8 mouse cellular contexts compared by ENCODE assay signal in genomic region chr11:96978401-96979246, GRCm38 (mm10). TPM values are rescaled to one million over a fixed set of nuclear protein-coding genes. Genes with fewer than 3 reads are reported as not detected.
DNase-seq lines count a peak whose midpoint lies in the region; ATAC-seq and TF ChIP-seq lines count a peak whose summit lies in the region.

No protein-coding gene starts in this region.

- WGBS in heart, embryonic 14.5 days = 27% methylated on average over 17 of the region's 17 CpGs
- WGBS in hindbrain, embryonic 11.5 days = 33% methylated on average over 17 of the region's 17 CpGs
- WGBS in midbrain, embryonic 13.5 days = 33% methylated on average over 17 of the region's 17 CpGs

- no peak for TF ChIP-seq RAD21 in MEL (IDR thresholded peaks at IDR 0.05; ENCODE audit: low read depth, low read length)

- DNase-seq in heart, postnatal 14 days = no peak
- DNase-seq in MEL (ENCODE audit: low read depth, low spot score) = peak; percentile 66
- no peak for DNase-seq in hindbrain, embryonic 11.5 days (ENCODE audit: low spot score)
- DNase-seq in layer of hippocampus, postnatal 36 days = no peak
- no peak for DNase-seq in kidney, adult 18-20 months
- DNase-seq in urinary bladder, postnatal 25 days (ENCODE audit: low spot score) = no peak

- no peaks in the 10 kb centered on the region for H3K36me3 ChIP-seq in heart, embryonic 14.5 days (ENCODE audit: control insufficient read depth, insufficient read depth, low read length)
- H3K36me3 ChIP-seq in MEL (ENCODE audit: control insufficient read depth in 1 of 2, insufficient read depth in 2 of 2, low read length in 2 of 2) = peaks cover 0 to 24% of the 10 kb centered on the region in 2 experiments; a peak in 2 of 4 replicates
- no peaks in the 10 kb centered on the region for H3K36me3 ChIP-seq in hindbrain, embryonic 11.5 days (ENCODE audit: control insufficient read depth, insufficient read depth, low read length)
- H3K36me3 ChIP-seq in midbrain, embryonic 13.5 days = no peaks in the 10 kb centered on the region

- intact Hi-C loops in heart, postnatal 14 days (cut with DNase I) = no loop called here

- peaks cover 10 to 26% of the 10 kb centered on the region in 2 experiments for H3K4me1 ChIP-seq in heart, embryonic 14.5 days (ENCODE audit: control insufficient read depth in 2 of 2, insufficient read depth in 2 of 2, low read length in 2 of 2)
- H3K4me1 ChIP-seq in MEL (ENCODE audit: control insufficient read depth in 1 of 2, insufficient read depth in 2 of 2, low read length in 2 of 2) = peaks cover 9 to 28% of the 10 kb centered on the region in 2 experiments
- peaks cover 10% of the 10 kb centered on the region for H3K4me1 ChIP-seq in hindbrain, embryonic 11.5 days (replicated peaks; ENCODE audit: control insufficient read depth, insufficient read depth, low read length)
- peaks cover 42% of the 10 kb centered on the region for H3K4me1 ChIP-seq in midbrain, embryonic 13.5 days (replicated peaks)

- no peaks in the 10 kb centered on the region for H3K9me3 ChIP-seq in heart, embryonic 14.5 days (ENCODE audit: control insufficient read depth, low read length)
- H3K9me3 ChIP-seq in MEL (replicated peaks; ENCODE audit: insufficient read depth, low read length) = no peaks in the 10 kb centered on the region
- no peaks in the 10 kb centered on the region for H3K9me3 ChIP-seq in hindbrain, embryonic 11.5 days (ENCODE audit: control insufficient read depth, low read length)
- no peaks in the 10 kb centered on the region for H3K9me3 ChIP-seq in midbrain, embryonic 13.5 days

- TF ChIP-seq EP300 in MEL (IDR thresholded peaks at IDR 0.05; ENCODE audit: low read depth in 1 of 2, low read length in 2 of 2) = peak; percentile 62 to 71

- H3K27ac ChIP-seq in heart, embryonic 14.5 days (replicated peaks in 1 of 2; ENCODE audit: control insufficient read depth in 1 of 2, insufficient read depth in 1 of 2, low read depth in 2 of 2, low read length in 2 of 2) = peak overlapping the region; percentile 76 to 77
- peak overlapping the region; percentile 83 for H3K27ac ChIP-seq in MEL (ENCODE audit: control insufficient read depth, low read depth, low read length)
- H3K27ac ChIP-seq in hindbrain, embryonic 11.5 days (ENCODE audit: low read depth, low read length) = peak overlapping the region; percentile 18
- peak overlapping the region; percentile 83 for H3K27ac ChIP-seq in midbrain, embryonic 13.5 days

- ATAC-seq in heart, embryonic 14.5 days (ENCODE audit: insufficient number of reproducible peaks, insufficient read depth, low FRiP score, low read depth) = no peak
- no peak for ATAC-seq in hindbrain, embryonic 11.5 days (ENCODE audit: low FRiP score)
- no peak for ATAC-seq in midbrain, embryonic 13.5 days

- peak overlapping the region; percentile 84 for H3K4me2 ChIP-seq in heart, embryonic 14.5 days (ENCODE audit: low read length)
- peak overlapping the region; percentile 75 for H3K4me2 ChIP-seq in hindbrain, embryonic 11.5 days (replicated peaks; ENCODE audit: low read depth, low read length)
- H3K4me2 ChIP-seq in midbrain, embryonic 13.5 days (replicated peaks) = peak overlapping the region; percentile 85

- H3K9ac ChIP-seq in heart, embryonic 14.5 days (ENCODE audit: low read length) = peak overlapping the region; percentile 77
- H3K9ac ChIP-seq in MEL (ENCODE audit: control insufficient read depth, low read depth, low read length, poor library complexity, severe bottlenecking) = peak overlapping the region; percentile 80
- H3K9ac ChIP-seq in hindbrain, embryonic 11.5 days (ENCODE audit: low read depth, low read length) = peak overlapping the region; percentile 65
- peak overlapping the region; percentile 76 for H3K9ac ChIP-seq in midbrain, embryonic 13.5 days (replicated peaks)

- peaks cover 6% of the 10 kb centered on the region for H3K27me3 ChIP-seq in heart, embryonic 14.5 days (ENCODE audit: control insufficient read depth, insufficient read depth, low read length)
- no peaks in the 10 kb centered on the region for H3K27me3 ChIP-seq in MEL (ENCODE audit: control insufficient read depth in 1 of 2, insufficient read depth in 2 of 2, low read length in 2 of 2)
- H3K27me3 ChIP-seq in hindbrain, embryonic 11.5 days (ENCODE audit: control insufficient read depth, insufficient read depth, low read length) = no peaks in the 10 kb centered on the region
- peaks cover 11% of the 10 kb centered on the region; the same call in 1 of the 2 replicates for H3K27me3 ChIP-seq in midbrain, embryonic 13.5 days

- TF ChIP-seq POLR2A in MEL (IDR thresholded peaks at IDR 0.05; ENCODE audit: control insufficient read depth in 1 of 2, insufficient read depth in 1 of 2, low read depth in 1 of 2, low read length in 2 of 2, poor library complexity in 1 of 2) = no peak

- no peak for TF ChIP-seq CTCF in MEL (IDR thresholded peaks at IDR 0.05 in 2 of 3, conservative IDR thresholded peaks at IDR 0.05 in 1 of 3; ENCODE audit: control insufficient read depth in 1 of 3, insufficient read depth in 1 of 3, low read depth in 2 of 3, low read length in 3 of 3, poor library complexity in 1 of 3, severe bottlenecking in 1 of 3)

- H3K4me3 ChIP-seq in heart, embryonic 14.5 days (ENCODE audit: control insufficient read depth in 1 of 2, insufficient read depth in 1 of 2, low read depth in 1 of 2, low read length in 2 of 2) = peak overlapping the region; percentile 53 to 63
- H3K4me3 ChIP-seq in MEL (ENCODE audit: control insufficient read depth in 1 of 2, insufficient read depth in 1 of 2, low read depth in 2 of 2, low read length in 2 of 2) = peak overlapping the region; percentile 49 to 69
- H3K4me3 ChIP-seq in hindbrain, embryonic 11.5 days (ENCODE audit: low read depth, low read length) = peak overlapping the region; percentile 49
- H3K4me3 ChIP-seq in midbrain, embryonic 13.5 days (replicated peaks) = peak overlapping the region; percentile 50

- peaks cover 25% of the 10 kb centered on the region for H3K79me2 ChIP-seq in MEL (ENCODE audit: control insufficient read depth, insufficient read depth, low read length, poor library complexity)

TF ChIP-seq in MEL, 35 proteins besides CTCF, POLR2A, EP300 and RAD21 (continues in another document):
- TF ChIP-seq GATA1 (IDR thresholded peaks at IDR 0.05; ENCODE audit: low read depth, low read length) = peak; percentile 76
- no peak for TF ChIP-seq POLR2AphosphoS5 (IDR thresholded peaks at IDR 0.05; ENCODE audit: borderline replicate concordance, low read depth, low read length)

RNA-seq across cellular contexts. Expression of gene Sp2, which starts 4.1 kb away (rescaled TPM):
- polyA plus RNA-seq in heart, embryonic 14.5 days (2014; fragmentation: Nextera tagmentation; extraction: Ambion mirVana) = 14.7 and 15.0 TPM in 2 replicates
- 10 to 100 TPM; 11.4 to 12.0 TPM for total RNA-seq in heart, postnatal 14 days (2021)
- 1.4 and 2.2 TPM in 2 replicates for total RNA-seq in MEL (2012; rRNA removed)
- 10 to 100 TPM in 1 of 2 experiments, not detected in 1; 20.3 TPM for polyA plus RNA-seq in MEL (2012; ENCODE audit: insufficient read depth in 1 of 2, insufficient read length in 2 of 2, low read depth in 1 of 2, low replicate concordance in 2 of 2, missing spikeins in 1 of 2)
- polyA plus RNA-seq in hindbrain, embryonic 11.5 days (2014; fragmentation: Nextera tagmentation; extraction: Ambion mirVana) = 17.8 and 22.1 TPM in 2 replicates
- 18.5 and 19.6 TPM in 2 replicates for polyA plus RNA-seq in midbrain, embryonic 13.5 days (2015; fragmentation: Nextera tagmentation; extraction: Ambion mirVana)
- total RNA-seq in layer of hippocampus, postnatal 36 days (2021) = 10 to 100 TPM; 12.3 to 12.6 TPM

RNA-seq across cellular contexts. Expression of gene Sp6, which starts 34.6 kb away (rescaled TPM):
- polyA plus RNA-seq in heart, embryonic 14.5 days (2014; fragmentation: Nextera tagmentation; extraction: Ambion mirVana) = 0.11 TPM in 1 of 2 replicates, not detected in the other
- total RNA-seq in heart, postnatal 14 days (2021) = under 1 TPM; 0.07 to 0.12 TPM
- 0.03 TPM in 1 of 2 replicates, not detected in the other for total RNA-seq in MEL (2012; rRNA removed)
- polyA plus RNA-seq in MEL (2012; ENCODE audit: insufficient read depth in 1 of 2, insufficient read length in 2 of 2, low read depth in 1 of 2, low replicate concordance in 2 of 2, missing spikeins in 1 of 2) = under 1 TPM in 1 of 2 experiments, not detected in 1; 0.04 TPM
- 0.07 TPM in 1 of 2 replicates, not detected in the other for polyA plus RNA-seq in hindbrain, embryonic 11.5 days (2014; fragmentation: Nextera tagmentation; extraction: Ambion mirVana)
- 0.07 and 0.13 TPM in 2 replicates for polyA plus RNA-seq in midbrain, embryonic 13.5 days (2015; fragmentation: Nextera tagmentation; extraction: Ambion mirVana)
- total RNA-seq in layer of hippocampus, postnatal 36 days (2021) = 1 to 10 TPM in 1 of 2 experiments, under 1 TPM in 1; 0.78 to 1.2 TPM

RNA-seq across cellular contexts. Expression of gene Pnpo, which starts 34.8 kb away (rescaled TPM):
- polyA plus RNA-seq in heart, embryonic 14.5 days (2014; fragmentation: Nextera tagmentation; extraction: Ambion mirVana) = 32.3 and 47.6 TPM in 2 replicates
- total RNA-seq in heart, postnatal 14 days (2021) = 10 to 100 TPM; 14.1 to 15.0 TPM
- 41.7 and 55.7 TPM in 2 replicates for total RNA-seq in MEL (2012; rRNA removed)
- 10 to 100 TPM in 1 of 2 experiments, not detected in 1; 38.8 TPM for polyA plus RNA-seq in MEL (2012; ENCODE audit: insufficient read depth in 1 of 2, insufficient read length in 2 of 2, low read depth in 1 of 2, low replicate concordance in 2 of 2, missing spikeins in 1 of 2)
- 26.0 and 29.5 TPM in 2 replicates for polyA plus RNA-seq in hindbrain, embryonic 11.5 days (2014; fragmentation: Nextera tagmentation; extraction: Ambion mirVana)
- 18.2 and 18.3 TPM in 2 replicates for polyA plus RNA-seq in midbrain, embryonic 13.5 days (2015; fragmentation: Nextera tagmentation; extraction: Ambion mirVana)
- 10 to 100 TPM; 29.8 to 34.5 TPM for total RNA-seq in layer of hippocampus, postnatal 36 days (2021)

RNA-seq across cellular contexts. Expression of gene Prr15l, which starts 50.7 kb away (rescaled TPM):
- polyA plus RNA-seq in heart, embryonic 14.5 days (2014; fragmentation: Nextera tagmentation; extraction: Ambion mirVana) = 0.53 and 0.54 TPM in 2 replicates
- total RNA-seq in heart, postnatal 14 days (2021) = 1 to 10 TPM in 1 of 2 experiments, under 1 TPM in 1; 0.88 to 1.8 TPM
- total RNA-seq in MEL (2012; rRNA removed) = 0.08 TPM in 1 of 2 replicates, not detected in the other
- under 1 TPM in 1 of 2 experiments, not detected in 1; 0.19 TPM for polyA plus RNA-seq in MEL (2012; ENCODE audit: insufficient read depth in 1 of 2, insufficient read length in 2 of 2, low read depth in 1 of 2, low replicate concordance in 2 of 2, missing spikeins in 1 of 2)
- 0.82 and 1.1 TPM in 2 replicates for polyA plus RNA-seq in hindbrain, embryonic 11.5 days (2014; fragmentation: Nextera tagmentation; extraction: Ambion mirVana)
- polyA plus RNA-seq in midbrain, embryonic 13.5 days (2015; fragmentation: Nextera tagmentation; extraction: Ambion mirVana) = 0.10 TPM in 1 of 2 replicates, not detected in the other
- not detected for total RNA-seq in layer of hippocampus, postnatal 36 days (2021)

RNA-seq across cellular contexts. Expression of gene Scrn2, which starts 51.1 kb away (rescaled TPM):
- 12.9 and 14.4 TPM in 2 replicates for polyA plus RNA-seq in heart, embryonic 14.5 days (2014; fragmentation: Nextera tagmentation; extraction: Ambion mirVana)
- total RNA-seq in heart, postnatal 14 days (2021) = 10 to 100 TPM; 10.2 to 11.6 TPM
- total RNA-seq in MEL (2012; rRNA removed) = 19.8 and 26.7 TPM in 2 replicates
- 10 to 100 TPM in 1 of 2 experiments, not detected in 1; 14.8 TPM for polyA plus RNA-seq in MEL (2012; ENCODE audit: insufficient read depth in 1 of 2, insufficient read length in 2 of 2, low read depth in 1 of 2, low replicate concordance in 2 of 2, missing spikeins in 1 of 2)
- 19.4 and 21.7 TPM in 2 replicates for polyA plus RNA-seq in hindbrain, embryonic 11.5 days (2014; fragmentation: Nextera tagmentation; extraction: Ambion mirVana)
- 18.4 and 18.6 TPM in 2 replicates for polyA plus RNA-seq in midbrain, embryonic 13.5 days (2015; fragmentation: Nextera tagmentation; extraction: Ambion mirVana)
- total RNA-seq in layer of hippocampus, postnatal 36 days (2021) = 1 to 10 TPM; 4.5 to 4.9 TPM

Comparison
In these comparisons a context has a peak if more than half of its experiments do, and no peak if none do; other contexts are left out.
1. H3K27ac ChIP-seq: peak in every context shown above with its lines; median percentile 83 in MEL; 83 in midbrain, embryonic 13.5 days; 76 in heart, embryonic 14.5 days; 18 in hindbrain, embryonic 11.5 days.